Mouse (Mus musculus): Measurements from ENCODE around the gene Mical3. TPM values are rescaled to one million over a fixed set of nuclear protein-coding genes. Genes with fewer than 3 reads are reported as not detected.

The Mical3 gene
- total RNA-seq, 1 experiment from 2014 or later: 6.6 TPM

DNA sequence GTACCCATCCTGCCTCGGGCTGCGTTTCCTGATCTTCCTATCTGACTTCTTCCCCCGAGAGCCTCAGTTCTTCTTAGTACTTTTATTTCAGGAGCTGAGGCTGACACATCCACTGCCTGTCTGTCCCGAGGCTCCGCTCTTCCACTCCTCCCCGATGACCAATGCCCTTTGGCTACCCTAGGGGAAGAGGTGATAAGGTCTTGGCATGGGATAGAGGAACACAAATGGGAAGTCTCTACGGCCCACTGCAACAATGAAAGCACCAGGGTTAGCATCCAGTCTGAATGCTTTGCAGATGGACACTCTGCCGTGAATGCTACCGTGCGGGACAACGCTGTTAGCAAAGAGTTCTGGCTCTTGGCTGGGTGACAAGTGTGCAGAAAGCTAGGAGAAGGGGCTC lies 116.5 kb downstream of the Mical3 start:
- ATAC-seq (replicated peaks in 1 of 2; ENCODE audit: insufficient read depth in 1 of 2, low FRiP score in 2 of 2, low TSS enrichment in 1 of 2, low read depth in 1 of 2, poor library complexity in 2 of 2, severe bottlenecking in 2 of 2): no peak

DNA sequence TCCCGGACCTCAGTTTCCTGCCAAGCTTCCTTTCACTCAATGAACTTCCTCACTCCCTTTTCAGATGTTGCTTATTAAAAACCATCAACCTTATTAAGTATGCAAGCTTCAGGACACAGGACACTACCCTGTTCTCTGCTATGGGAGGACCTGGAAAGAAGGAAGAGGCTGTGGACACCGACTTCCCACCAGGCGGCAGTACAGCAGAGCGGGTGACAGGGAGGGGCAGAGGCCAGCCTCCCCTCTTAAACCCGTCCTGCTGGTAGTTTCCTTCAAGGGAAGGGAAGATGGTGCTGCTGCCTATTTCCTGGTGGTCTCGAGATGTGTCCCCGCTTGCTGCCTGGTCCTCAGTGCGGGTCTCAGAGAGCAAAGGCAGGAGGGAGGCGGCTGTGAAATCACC lies 117.0 kb downstream of the Mical3 start:
- peak; percentile 81 to 85 for ATAC-seq (replicated peaks in 1 of 2; ENCODE audit: insufficient read depth in 1 of 2, low FRiP score in 2 of 2, low TSS enrichment in 1 of 2, low read depth in 1 of 2, poor library complexity in 2 of 2, severe bottlenecking in 2 of 2)

DNA sequence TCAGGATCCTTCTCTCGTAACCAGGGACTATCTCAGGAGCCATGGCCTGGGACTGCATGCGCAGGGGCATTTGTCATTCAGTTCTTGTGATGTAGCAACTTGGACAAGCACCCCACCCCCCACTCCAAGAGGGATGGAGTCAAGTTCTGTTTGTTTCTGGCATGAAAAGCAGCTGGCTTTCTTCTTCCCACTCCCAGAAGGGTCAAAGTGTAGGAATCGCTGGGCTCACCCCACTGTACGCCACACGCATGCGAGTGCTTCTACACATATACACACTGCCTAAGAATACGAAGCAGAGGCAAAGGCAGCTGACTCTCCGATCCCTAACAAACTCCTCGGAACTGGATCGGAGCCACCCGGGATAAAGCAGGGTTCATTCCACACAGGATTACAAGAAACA lies 119.1 kb downstream of the Mical3 start:
- no peak for ATAC-seq (replicated peaks in 1 of 2; ENCODE audit: insufficient read depth in 1 of 2, low FRiP score in 2 of 2, low TSS enrichment in 1 of 2, low read depth in 1 of 2, poor library complexity in 2 of 2, severe bottlenecking in 2 of 2)

DNA sequence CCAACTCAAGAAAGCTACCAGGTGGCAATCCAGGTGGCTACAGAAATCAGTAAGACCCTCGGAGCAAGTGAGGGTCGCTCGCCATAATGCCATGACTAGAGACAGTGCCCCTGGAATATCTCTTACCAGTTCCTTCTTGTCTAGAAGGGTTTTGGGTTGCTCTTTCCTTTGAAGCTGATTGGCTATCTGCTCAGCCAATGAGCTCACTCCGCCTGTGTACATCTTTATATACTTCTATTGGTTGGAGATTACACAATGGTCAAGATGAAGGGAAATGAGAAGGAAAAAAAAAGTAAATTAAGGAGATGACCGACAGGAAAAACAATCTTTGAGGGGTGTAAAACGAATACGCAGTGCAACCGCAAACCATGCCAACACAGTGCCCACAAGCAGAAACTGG lies 121.1 kb downstream of the Mical3 start:
- no peak for ATAC-seq (replicated peaks in 1 of 2; ENCODE audit: insufficient read depth in 1 of 2, low FRiP score in 2 of 2, low TSS enrichment in 1 of 2, low read depth in 1 of 2, poor library complexity in 2 of 2, severe bottlenecking in 2 of 2)

DNA sequence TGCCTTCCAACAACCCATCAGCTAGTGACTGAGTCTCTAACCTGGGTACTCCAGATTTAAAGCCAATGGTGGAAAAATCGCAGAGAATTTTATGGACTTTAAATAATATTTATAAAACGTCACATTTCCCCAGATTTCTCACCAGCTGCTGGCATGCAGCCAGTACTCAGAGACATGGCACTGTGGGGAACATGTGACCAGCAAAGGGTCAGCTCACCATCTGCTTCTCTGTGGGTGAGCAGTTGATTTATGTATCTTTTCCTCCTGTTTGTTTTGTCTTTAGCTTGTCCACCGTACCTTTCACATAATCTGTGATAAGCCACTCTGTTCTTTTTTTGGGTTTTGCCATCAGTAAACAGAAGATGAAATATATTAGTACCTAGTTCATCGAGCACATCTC lies 125.8 kb downstream of the Mical3 start:
- ATAC-seq (replicated peaks in 1 of 2; ENCODE audit: insufficient read depth in 1 of 2, low FRiP score in 2 of 2, low TSS enrichment in 1 of 2, low read depth in 1 of 2, poor library complexity in 2 of 2, severe bottlenecking in 2 of 2): no peak

DNA sequence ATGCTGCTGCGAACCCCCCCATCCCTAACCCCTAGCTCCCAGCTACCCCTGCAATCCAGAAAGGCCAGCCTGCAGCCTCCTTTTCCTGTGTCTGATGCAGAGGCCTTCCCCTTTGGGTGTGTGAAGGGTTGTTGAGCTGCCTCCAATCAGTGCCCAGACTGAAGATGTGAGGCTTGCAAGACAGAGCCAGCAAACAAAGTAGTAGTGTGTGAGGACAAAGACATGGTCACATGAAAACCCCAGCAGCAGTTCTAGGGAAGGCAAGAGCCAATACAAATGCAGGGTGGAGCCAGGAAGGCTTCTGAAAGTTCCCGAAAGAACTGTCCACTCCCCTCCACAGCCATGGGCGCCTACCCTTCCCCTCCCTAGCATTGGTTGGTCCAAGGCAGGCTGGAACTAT lies 127.8 kb downstream of the Mical3 start:
- no peak for ATAC-seq (replicated peaks in 1 of 2; ENCODE audit: insufficient read depth in 1 of 2, low FRiP score in 2 of 2, low TSS enrichment in 1 of 2, low read depth in 1 of 2, poor library complexity in 2 of 2, severe bottlenecking in 2 of 2)

DNA sequence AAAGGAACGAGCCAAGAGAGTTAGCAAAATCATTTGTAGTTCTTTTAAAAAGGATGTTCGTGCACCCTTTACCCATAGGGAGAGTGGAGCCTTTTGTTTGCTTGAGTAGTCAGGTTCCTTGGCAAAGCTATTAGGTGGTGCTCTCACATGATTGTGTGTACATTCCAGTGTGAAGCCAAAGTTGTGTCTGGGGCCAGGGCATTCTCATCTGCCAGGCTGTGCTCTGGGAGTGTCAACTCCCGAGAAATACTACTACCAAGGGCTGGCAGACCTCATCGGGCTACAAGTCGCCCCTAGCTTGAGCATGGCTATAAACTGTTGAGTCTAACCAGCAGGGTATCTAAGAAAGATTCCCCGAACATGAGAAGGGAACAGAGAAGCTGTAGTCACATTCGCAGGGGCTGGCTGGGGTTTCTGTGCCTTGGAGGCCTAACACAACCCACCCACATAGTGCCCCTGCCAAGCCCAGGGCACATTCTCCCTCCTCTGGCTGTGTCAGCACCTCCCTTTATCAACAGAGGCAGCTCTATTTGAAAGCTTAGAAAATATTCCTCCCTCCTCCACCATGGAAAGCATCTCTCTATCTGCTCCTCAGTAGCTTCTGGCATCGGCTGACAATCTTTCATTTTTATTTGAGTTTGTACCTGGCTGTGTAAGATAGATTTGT lies 130.8 kb downstream of the Mical3 start:
- no peak for ATAC-seq (replicated peaks in 1 of 2; ENCODE audit: insufficient read depth in 1 of 2, low FRiP score in 2 of 2, low TSS enrichment in 1 of 2, low read depth in 1 of 2, poor library complexity in 2 of 2, severe bottlenecking in 2 of 2)

DNA sequence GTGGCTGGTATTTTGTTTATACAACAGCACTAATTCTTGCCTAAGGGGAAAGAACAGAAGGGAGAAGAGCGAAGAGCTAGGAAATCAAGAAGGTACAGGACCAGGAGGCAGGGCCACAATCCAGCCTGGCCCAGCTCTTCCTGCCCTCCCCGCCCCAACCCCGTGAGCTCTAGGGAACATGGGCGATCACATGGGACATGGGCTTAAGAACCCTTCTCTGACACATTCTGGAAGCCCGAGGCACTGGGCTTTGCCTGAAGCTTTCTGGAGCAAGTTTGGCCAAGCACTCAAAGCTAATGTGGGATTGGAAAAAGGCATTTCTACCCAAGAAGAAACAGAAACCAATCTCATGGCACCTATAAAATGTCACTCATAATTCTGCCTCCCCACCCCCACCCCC lies 131.7 kb downstream of the Mical3 start:
- ATAC-seq (replicated peaks in 1 of 2; ENCODE audit: insufficient read depth in 1 of 2, low FRiP score in 2 of 2, low TSS enrichment in 1 of 2, low read depth in 1 of 2, poor library complexity in 2 of 2, severe bottlenecking in 2 of 2): no peak

DNA sequence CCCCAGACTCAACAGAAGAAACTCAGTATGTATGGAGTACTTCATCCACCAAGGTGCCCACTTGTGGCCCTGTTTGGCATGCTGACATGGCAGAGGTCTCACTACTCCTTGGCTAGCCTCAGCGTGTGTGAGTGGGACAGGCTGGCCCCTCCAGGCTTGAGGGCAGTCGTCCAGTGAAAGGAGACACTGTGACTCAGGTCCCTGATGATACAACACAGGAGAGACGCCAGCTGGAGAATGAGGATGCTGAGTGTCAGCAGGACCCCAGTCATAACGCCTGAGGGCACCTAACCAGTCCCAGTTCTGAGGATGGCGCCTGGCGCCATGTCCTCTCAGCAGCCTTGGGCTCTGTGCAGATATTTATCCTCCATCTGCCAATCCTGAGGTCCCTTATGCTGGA lies 134.2 kb downstream of the Mical3 start:
- ATAC-seq (replicated peaks in 1 of 2; ENCODE audit: insufficient read depth in 1 of 2, low FRiP score in 2 of 2, low TSS enrichment in 1 of 2, low read depth in 1 of 2, poor library complexity in 2 of 2, severe bottlenecking in 2 of 2): no peak

DNA sequence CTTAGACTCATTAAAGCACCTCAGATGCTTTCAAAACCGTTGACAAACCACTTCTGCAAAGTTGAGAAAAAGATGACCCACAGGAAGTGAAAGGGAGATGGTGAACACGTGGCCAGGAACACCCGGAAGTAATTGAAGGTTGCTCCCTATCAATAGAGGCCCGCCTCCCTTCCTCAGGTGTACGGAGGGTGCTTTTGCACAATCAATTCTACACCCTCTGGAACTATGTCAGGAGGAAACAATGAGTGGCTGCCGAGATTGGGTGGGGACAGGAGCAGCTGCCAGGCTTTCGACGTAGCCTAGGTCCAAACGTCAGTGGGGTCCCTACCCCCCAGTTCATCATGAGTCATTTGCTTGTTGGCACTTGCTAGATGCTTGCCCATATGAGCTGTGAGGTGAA lies 135.3 kb downstream of the Mical3 start:
- ATAC-seq (replicated peaks in 1 of 2; ENCODE audit: insufficient read depth in 1 of 2, low FRiP score in 2 of 2, low TSS enrichment in 1 of 2, low read depth in 1 of 2, poor library complexity in 2 of 2, severe bottlenecking in 2 of 2): no peak

DNA sequence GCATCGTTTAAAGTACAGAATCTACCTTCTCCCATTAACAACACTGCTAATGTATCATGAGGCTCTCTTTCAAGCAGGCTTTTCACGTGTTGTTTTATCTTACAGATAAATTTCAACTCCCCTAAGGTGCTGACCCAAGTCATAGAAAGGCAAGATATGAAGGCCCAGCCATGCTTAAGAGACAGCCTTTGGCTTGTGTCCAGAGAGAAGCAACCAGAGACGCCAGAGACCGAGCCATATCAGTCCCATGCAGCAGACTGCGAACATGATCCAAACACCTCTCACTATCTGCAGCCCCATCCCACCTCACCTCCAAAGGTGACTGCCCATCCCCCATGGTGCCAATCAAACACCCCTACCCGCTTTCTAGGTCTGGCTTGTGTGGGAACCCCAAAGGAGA lies 138.9 kb downstream of the Mical3 start:
- ATAC-seq (replicated peaks in 1 of 2; ENCODE audit: insufficient read depth in 1 of 2, low FRiP score in 2 of 2, low TSS enrichment in 1 of 2, low read depth in 1 of 2, poor library complexity in 2 of 2, severe bottlenecking in 2 of 2): peak in 1 of 2 experiments; percentile 26; a peak in 1 of 4 replicates

DNA sequence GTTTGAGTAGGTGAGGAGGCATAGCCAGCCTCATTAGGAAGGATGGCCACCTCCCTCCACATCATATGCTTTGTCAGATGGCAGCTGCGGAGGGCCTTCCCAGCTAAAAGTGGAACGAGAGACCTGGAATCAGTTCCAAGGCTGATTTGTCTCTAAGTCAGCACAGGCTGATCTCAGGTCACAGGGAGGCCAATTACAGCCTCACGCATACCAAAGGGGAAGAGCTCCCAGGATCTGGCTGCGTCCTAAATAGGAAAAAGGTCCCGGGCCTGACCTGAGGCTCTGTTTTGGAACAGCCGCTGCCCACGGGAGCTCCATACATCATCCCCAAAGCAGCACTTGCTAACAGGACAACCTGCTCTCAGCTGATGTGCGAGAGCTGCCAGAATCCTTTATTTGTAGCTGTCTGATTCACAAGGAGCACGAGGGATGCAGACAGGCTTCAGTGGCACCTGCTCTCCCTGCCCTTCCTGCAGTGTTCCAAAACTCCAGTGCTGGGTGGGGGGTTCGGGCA lies 143.2 kb downstream of the Mical3 start:
- no peak for ATAC-seq (replicated peaks in 1 of 2; ENCODE audit: insufficient read depth in 1 of 2, low FRiP score in 2 of 2, low TSS enrichment in 1 of 2, low read depth in 1 of 2, poor library complexity in 2 of 2, severe bottlenecking in 2 of 2)

DNA sequence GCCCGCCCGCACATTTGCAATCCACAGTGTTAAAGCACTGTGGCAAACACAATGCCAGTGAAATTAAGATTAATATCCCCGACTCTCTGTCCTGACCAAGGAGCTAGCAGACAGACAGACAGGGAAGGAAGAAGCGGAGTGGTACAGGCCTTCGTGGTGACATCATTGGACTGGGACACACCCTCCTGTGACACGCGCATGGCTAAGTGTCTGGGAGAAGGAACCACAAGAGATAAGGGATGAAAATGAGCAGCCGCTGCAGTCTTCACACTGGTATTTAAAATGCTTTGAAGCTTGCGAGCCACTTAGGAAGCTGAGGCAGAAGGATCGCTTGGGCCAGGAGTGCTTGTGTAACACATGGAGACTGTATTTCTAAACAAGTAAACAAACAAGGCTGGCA lies 143.6 kb downstream of the Mical3 start:
- no peak for ATAC-seq (replicated peaks in 1 of 2; ENCODE audit: insufficient read depth in 1 of 2, low FRiP score in 2 of 2, low TSS enrichment in 1 of 2, low read depth in 1 of 2, poor library complexity in 2 of 2, severe bottlenecking in 2 of 2)

DNA sequence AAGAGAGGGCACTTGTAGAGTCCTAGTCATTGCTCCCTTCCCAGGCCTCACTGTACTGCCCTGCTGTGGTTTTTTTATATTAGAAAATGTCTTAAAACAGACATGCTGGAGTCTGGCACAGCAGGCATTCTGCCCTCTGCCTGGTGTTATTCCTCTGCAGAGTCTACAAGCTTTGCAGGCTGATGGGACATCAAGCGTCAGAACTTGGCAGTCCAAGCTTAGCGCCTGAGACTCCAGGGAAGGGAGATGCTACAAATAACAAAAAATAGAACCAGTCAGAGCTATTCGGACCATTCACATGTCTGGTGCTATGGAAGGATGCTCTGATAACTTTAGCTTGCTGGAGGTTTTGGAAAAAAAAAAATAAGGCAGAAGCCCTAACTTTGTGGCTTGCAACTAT lies 144.6 kb downstream of the Mical3 start:
- ATAC-seq (replicated peaks in 1 of 2; ENCODE audit: insufficient read depth in 1 of 2, low FRiP score in 2 of 2, low TSS enrichment in 1 of 2, low read depth in 1 of 2, poor library complexity in 2 of 2, severe bottlenecking in 2 of 2): no peak

DNA sequence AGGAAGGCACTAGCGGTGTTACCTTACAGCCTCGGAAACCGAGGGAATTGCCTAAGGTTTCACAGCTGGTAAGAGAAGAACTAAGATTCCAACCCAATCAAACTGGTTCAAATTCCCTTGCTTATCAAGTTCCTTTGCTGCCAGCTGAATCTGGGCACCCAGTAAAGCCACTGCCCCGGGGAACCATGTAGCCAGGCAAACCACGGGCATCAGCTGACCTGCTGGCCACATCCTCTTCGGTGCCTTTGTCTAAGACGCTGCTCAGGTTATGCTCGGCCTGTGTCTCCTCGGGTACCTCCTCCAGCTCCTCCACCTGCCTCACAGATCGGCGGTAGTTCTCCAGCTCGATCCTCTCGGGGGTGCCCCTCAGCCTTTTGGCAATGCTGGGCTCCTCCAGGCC lies 148.5 kb downstream of the Mical3 start:
- no peak; a peak in 1 of 4 replicates for ATAC-seq (replicated peaks in 1 of 2; ENCODE audit: insufficient read depth in 1 of 2, low FRiP score in 2 of 2, low TSS enrichment in 1 of 2, low read depth in 1 of 2, poor library complexity in 2 of 2, severe bottlenecking in 2 of 2)

DNA sequence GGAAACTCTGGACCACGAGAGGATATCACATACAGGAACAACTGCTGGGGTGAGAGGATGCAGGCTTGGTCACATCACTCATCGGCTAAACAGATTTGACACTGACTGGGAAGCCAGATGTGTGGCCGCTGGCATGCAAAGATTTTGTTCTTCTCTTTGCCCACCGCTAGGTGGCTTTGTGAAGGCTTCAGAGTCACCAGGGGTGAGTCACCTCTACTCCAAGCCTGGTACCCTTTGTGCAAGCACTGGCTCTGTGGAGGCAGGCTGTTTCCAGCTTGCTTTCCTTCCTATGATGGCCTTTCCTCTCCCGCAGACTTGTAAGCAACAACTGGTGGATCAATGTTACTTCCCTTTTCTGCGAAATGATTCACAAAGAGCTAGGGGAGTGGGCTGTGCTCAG lies 149.3 kb downstream of the Mical3 start:
- ATAC-seq (replicated peaks in 1 of 2; ENCODE audit: insufficient read depth in 1 of 2, low FRiP score in 2 of 2, low TSS enrichment in 1 of 2, low read depth in 1 of 2, poor library complexity in 2 of 2, severe bottlenecking in 2 of 2): peak; percentile 33 to 54; a peak in 3 of 4 replicates

DNA sequence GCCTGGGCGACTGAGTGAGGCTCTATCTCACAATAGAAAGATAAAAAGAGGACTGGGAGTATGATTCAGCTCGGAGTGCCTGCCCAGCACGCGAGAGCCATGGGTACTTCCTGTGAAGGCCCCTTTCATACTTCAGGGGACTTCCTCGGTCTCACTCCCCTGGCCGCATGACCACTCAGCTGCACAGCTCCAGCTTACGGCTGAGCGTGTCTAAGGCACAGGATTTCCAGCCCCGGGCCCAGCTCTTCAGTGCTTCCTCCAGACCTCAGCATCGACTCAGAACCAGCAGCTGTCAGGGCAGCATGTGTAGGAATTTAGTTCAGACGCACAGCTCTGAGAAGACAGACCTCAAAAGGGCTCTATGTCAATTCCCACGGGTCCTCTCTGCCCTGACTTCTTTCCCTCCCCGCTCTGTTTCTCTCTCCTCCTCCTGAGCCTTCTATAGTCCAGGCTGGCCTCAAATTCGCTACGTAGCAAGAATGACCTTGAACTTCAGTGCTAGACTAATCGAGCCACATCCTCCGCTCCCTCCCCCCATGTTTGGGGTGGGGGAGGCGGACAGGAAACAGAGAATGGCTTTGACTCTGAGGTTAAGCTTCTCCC lies 152.7 kb downstream of the Mical3 start:
- ATAC-seq (replicated peaks in 1 of 2; ENCODE audit: insufficient read depth in 1 of 2, low FRiP score in 2 of 2, low TSS enrichment in 1 of 2, low read depth in 1 of 2, poor library complexity in 2 of 2, severe bottlenecking in 2 of 2): peak; percentile 25 to 28; a peak in 2 of 4 replicates

DNA sequence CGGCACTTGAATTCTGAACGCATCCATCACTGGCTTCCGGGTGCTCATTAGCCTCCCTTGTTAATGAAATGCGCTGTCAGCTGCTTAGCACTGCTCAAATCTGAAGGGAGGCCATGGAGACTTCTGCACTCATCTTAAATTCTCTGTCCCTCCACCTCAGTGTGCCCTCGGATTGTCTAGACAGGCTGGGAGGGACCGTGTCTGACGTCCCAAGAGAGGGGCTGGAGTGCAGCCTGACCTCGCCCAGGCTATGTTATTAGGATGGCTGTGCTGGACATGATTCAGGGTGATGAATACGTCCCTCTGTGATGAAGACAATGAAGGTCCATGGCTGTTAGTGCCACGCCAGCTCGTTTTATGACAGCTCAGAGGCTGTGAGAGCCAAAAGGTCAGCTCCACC lies 153.8 kb downstream of the Mical3 start:
- no peak for ATAC-seq (replicated peaks in 1 of 2; ENCODE audit: insufficient read depth in 1 of 2, low FRiP score in 2 of 2, low TSS enrichment in 1 of 2, low read depth in 1 of 2, poor library complexity in 2 of 2, severe bottlenecking in 2 of 2)

DNA sequence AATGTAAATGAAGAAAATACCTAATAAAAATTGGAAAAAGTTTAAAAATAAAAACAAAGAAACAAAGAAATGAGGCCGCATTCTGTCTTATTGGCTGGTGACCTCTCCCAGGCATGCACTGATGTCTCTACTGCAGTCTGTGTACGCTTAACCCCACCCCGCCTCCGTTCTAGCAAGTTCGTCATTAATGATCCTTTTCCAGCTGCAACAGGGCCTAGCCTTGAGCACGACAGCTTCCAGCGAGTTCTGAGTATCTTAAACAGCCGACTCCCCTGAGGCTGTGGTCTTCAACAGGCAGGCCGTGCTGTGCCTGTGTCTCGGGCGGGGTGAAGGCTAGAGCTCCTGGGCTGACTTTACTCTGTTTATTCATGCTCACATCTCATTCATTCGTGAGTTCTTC lies 154.7 kb downstream of the Mical3 start:
- ATAC-seq (replicated peaks in 1 of 2; ENCODE audit: insufficient read depth in 1 of 2, low FRiP score in 2 of 2, low TSS enrichment in 1 of 2, low read depth in 1 of 2, poor library complexity in 2 of 2, severe bottlenecking in 2 of 2): no peak
